Mouse (Mus musculus) neural tube, embryonic 12.5 days (tissue): ENCODE results near the gene Il10. TPM values are rescaled to one million over a fixed set of nuclear protein-coding genes. Genes with fewer than 3 reads are reported as not detected.

Experiments used
- ATAC-seq: fragments of 200-750 bp; cut with Nextera tagmentation; 2 replicates; pipeline ENCODE4 v1.8.0; 2017; ENCODE audit warnings: low read depth, mild to moderate bottlenecking, moderate TSS enrichment, moderate library complexity; ENCODE audit not compliant: low FRiP score
- H3K27ac ChIP-seq: fragments of 300-500 bp; sonication (generic); 2 replicates; pipeline ENCODE4 v1.5.1; 2016
- H3K27me3 ChIP-seq: fragments of 300-500 bp; sonication (generic); replicated peaks from 2 replicates; pipeline ENCODE4 v1.6.1; 2016; ENCODE audit warnings: mild to moderate bottlenecking
- H3K36me3 ChIP-seq: fragments of 300-500 bp; sonication (generic); 2 replicates; pipeline ENCODE4 v1.6.1; 2016; ENCODE audit warnings: mild to moderate bottlenecking
- H3K4me1 ChIP-seq: fragments of 300-500 bp; sonication (generic); 2 replicates; pipeline ENCODE4 v1.6.1; 2016
- H3K4me2 ChIP-seq: fragments of 300-500 bp; sonication (generic); replicated peaks from 2 replicates; pipeline ENCODE4 v1.6.1; 2016; ENCODE audit warnings: mild to moderate bottlenecking
- H3K4me3 ChIP-seq: fragments of 300-500 bp; sonication (generic); 2 replicates; pipeline ENCODE4 v1.5.1; 2016
- H3K9ac ChIP-seq: fragments of 300-500 bp; sonication (generic); 2 replicates; pipeline ENCODE4 v1.6.1; 2016; ENCODE audit warnings: mild to moderate bottlenecking
- H3K9me3 ChIP-seq: fragments of 300-500 bp; sonication (generic); 2 replicates; pipeline ENCODE4 v1.6.1; 2016; ENCODE audit warnings: mild to moderate bottlenecking
- WGBS: fragments of 180-500 bp; shearing (Covaris S2); methylation state at CpG from one replicate; pipeline ENCODE4 v1.1.7; 2016; 5-methylcytosine and 5-hydroxymethylcytosine counted together
- polyA plus RNA-seq: library from polyadenylated mRNA; unstranded; fragments of >200 nt; fragmentation: Nextera tagmentation; extraction: Ambion mirVana; gene quantifications from 2 replicates; pipeline ENCODE4 v1.2.1, GENCODE M21; 2016

Gene Il10
- polyA plus RNA-seq, 1 experiment from 2014 or later, result not detected

- Histone ChIP-seq H3K4me3 (no peak overlapping the region), H3K4me2 (no peak overlapping the region), H3K9ac (no peak overlapping the region), H3K27me3 (no peaks in the 10 kb centered on the region), H3K27ac (no peak overlapping the region), H3K36me3 (no peaks in the 10 kb centered on the region; the same call in 1 of the 2 replicates), H3K4me1 (no peaks in the 10 kb centered on the region), H3K9me3 (no peaks in the 10 kb centered on the region)
- no peak for ATAC-seq
- 57% methylated on average over 2 of the region's 2 CpGs for WGBS
These were observed 22.6 kb downstream of the Il10 start for GRCm38 (mm10) chr1:131042263-131042662.

DNA sequence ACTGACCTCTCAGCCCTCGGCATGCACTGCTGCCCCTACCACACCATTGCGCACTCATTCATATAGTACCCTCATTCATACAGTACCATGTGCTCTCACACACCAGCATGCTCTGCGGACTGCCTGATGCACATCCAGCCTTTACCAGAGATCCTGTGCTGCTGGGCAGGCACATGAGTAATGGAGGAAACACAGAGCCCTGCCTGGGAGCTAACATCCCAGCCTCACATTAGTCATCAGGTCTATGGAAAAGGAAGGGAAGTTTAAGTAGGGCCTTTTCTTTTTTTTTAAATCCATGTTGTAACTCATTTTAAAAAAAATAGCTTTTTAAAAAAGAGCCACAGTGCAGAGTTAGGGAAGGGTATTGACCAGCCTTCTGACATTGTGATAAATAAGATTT is 23.1 kb downstream of the Il10 start:
- no peak overlapping the region for H3K4me3 ChIP-seq
- no peak for ATAC-seq
- no peaks in the 10 kb centered on the region for H3K9me3 ChIP-seq
- no peak overlapping the region for H3K27ac ChIP-seq
- no peaks in the 10 kb centered on the region for H3K4me1 ChIP-seq
- no peaks in the 10 kb centered on the region for H3K27me3 ChIP-seq
- no peaks in the 10 kb centered on the region; the same call in 1 of the 2 replicates for H3K36me3 ChIP-seq
- no peak overlapping the region for H3K4me2 ChIP-seq
- WGBS, result 91% methylated on average over 3 of the region's 3 CpGs
- H3K9ac ChIP-seq, result no peak overlapping the region

- Histone ChIP-seq H3K9ac (no peak overlapping the region), H3K9me3 (no peaks in the 10 kb centered on the region), H3K4me1 (no peaks in the 10 kb centered on the region), H3K27me3 (no peaks in the 10 kb centered on the region), H3K4me3 (no peak overlapping the region), H3K27ac (no peak overlapping the region), H3K4me2 (no peak overlapping the region), H3K36me3 (no peaks in the 10 kb centered on the region)
- 94% methylated on average over 4 of the region's 4 CpGs for WGBS
- ATAC-seq, result no peak
These were observed 24.0 kb downstream of the Il10 start for GRCm38 (mm10) chr1:131043636-131044035.

DNA sequence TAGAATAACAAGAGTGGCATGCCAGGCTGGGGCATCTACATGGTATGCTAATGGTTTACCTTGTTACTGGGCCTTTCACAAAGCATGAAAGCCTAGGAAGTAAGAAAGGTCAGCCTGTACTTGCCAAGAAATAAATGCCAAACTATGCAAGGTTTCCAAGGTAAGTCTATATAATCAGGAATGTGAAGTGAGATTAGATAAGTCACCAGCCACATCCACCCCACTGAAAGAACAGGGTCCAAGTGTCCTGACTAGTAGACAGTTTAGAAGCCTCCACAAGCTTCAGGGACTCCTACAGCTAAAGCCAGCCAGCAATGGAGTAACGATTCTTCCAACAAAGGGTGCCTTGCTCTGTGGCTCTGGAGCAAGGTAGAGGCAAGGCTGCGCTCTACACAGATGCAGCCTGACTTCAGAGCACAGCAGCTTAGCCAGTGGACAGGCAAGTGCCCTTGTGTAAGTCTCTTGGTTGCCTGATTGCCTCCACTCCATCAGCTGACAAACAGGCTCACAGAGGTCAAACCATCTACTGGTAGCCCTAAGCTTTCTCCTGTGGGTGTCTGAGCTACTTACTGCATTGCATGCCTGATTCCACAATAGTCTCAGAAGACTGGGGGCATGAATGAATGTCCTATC is 26.2 kb downstream of the Il10 start:
- Histone ChIP-seq H3K36me3 (no peaks in the 10 kb centered on the region), H3K4me3 (no peak overlapping the region), H3K4me1 (no peaks in the 10 kb centered on the region), H3K4me2 (no peak overlapping the region), H3K27ac (no peak overlapping the region), H3K27me3 (no peaks in the 10 kb centered on the region), H3K9me3 (no peaks in the 10 kb centered on the region), H3K9ac (no peak overlapping the region)
- no peak for ATAC-seq
- 89% methylated on average over 2 of the region's 2 CpGs for WGBS

DNA sequence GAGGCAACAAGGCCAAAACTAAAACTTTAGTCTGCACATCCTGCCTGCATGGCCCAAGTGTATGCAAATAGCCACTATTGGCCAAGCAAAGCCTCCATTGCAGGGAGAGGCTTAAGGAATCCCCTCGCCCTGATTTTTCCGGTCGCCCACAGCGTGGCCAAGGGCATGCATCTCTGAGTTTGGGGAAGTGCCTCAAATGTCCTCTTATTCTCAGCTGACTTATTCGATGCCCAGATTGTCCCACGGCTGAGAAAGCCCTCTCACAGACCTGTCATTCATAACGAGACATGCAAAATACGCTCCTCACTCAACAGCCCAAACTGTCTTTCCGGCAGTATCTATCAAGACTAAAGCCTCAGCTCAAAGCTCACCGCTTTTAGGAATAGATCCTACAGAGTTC is 27.0 kb downstream of the Il10 start:
- H3K9me3 ChIP-seq, result no peaks in the 10 kb centered on the region
- no peaks in the 10 kb centered on the region for H3K27me3 ChIP-seq
- no peak overlapping the region for H3K4me2 ChIP-seq
- H3K4me1 ChIP-seq, result peaks cover 4% of the 10 kb centered on the region; the same call in 1 of the 2 replicates
- H3K36me3 ChIP-seq, result no peaks in the 10 kb centered on the region
- no peak overlapping the region for H3K4me3 ChIP-seq
- no peak overlapping the region for H3K27ac ChIP-seq
- 90% methylated on average over 10 of the region's 10 CpGs for WGBS
- no peak for ATAC-seq
- no peak overlapping the region for H3K9ac ChIP-seq

DNA sequence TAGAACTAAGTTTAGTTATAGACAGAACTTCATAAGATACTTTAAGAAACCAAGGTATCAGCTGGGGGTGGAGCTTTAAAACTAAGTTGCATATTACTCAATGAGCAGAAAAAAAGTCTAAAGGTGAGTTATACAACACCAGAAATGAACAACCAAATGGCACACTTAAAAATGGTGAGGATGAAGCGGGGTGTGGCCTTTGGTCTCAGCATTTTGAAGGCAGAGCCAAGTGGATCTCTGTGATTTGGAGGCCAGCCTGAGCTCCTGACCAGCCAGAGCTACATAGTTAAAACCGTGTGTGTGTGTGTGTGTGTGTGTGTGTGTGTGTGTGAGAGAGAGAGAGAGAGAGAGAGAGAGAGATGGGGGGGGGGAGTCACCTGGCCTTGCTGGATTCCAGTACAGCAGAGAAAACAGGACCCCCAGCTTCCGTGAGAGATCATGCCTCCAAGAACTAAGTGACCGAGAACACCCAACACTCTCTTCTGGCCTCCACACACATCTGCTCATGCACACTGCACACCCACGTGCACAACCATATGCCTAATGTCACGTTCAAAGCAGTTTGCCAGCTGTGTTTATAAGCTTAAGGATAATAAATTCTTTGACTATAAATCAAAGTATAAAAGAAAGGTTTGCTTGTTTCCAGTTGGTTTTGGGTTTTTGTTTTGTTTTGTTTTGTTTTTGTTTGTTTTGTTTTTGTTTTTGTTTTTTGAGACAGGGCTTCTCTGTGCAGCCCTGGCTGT is 28.6 kb downstream of the Il10 start:
- ATAC-seq, result no peak
- Histone ChIP-seq H3K27ac (no peak overlapping the region), H3K4me3 (no peak overlapping the region), H3K9me3 (no peaks in the 10 kb centered on the region), H3K27me3 (no peaks in the 10 kb centered on the region), H3K4me1 (peaks cover 12% of the 10 kb centered on the region), H3K4me2 (no peak overlapping the region), H3K36me3 (no peaks in the 10 kb centered on the region), H3K9ac (no peak overlapping the region)
- WGBS, result 72% methylated on average over 6 of the region's 6 CpGs

- H3K4me3 ChIP-seq, result no peak overlapping the region
- H3K4me1 ChIP-seq, result peaks cover 16% of the 10 kb centered on the region
- H3K27me3 ChIP-seq, result no peaks in the 10 kb centered on the region
- no peak overlapping the region for H3K9ac ChIP-seq
- peaks cover 2% of the 10 kb centered on the region; the same call in 1 of the 2 replicates for H3K36me3 ChIP-seq
- ATAC-seq, result no peak
- no peak overlapping the region for H3K27ac ChIP-seq
- H3K9me3 ChIP-seq, result no peaks in the 10 kb centered on the region
- H3K4me2 ChIP-seq, result no peak overlapping the region
- 89% methylated on average over 8 of the region's 8 CpGs for WGBS
These were observed 29.3 kb downstream of the Il10 start for GRCm38 (mm10) chr1:131048946-131049345.

DNA sequence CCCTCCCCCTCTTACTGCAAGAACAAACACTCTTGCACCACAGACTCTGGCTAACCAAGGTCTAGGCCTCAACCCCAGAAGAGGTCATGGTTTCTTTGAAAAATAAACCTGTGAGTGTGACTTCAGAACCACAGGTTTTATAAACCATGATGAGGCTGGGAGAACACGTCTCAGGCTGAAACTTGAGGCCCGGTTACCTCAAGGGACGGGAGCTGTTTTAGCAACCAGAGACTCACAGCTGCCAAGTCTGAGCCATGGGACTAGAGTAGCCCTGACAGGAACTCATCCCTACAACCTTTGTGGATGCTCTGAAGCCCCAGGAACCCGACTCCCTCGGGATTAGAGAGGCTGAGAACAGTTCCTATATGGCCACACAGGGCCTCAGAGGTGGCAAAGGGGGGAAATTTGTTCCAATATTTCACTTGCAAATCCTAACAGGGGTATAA is 29.7 kb downstream of the Il10 start:
- Histone ChIP-seq H3K9ac (no peak overlapping the region), H3K4me1 (peaks cover 16% of the 10 kb centered on the region), H3K27me3 (no peaks in the 10 kb centered on the region), H3K9me3 (no peaks in the 10 kb centered on the region), H3K36me3 (peaks cover 6% of the 10 kb centered on the region; the same call in 1 of the 2 replicates), H3K27ac (no peak overlapping the region), H3K4me2 (no peak overlapping the region), H3K4me3 (no peak overlapping the region)
- 83% methylated on average over 5 of the region's 5 CpGs for WGBS
- no peak for ATAC-seq

GRCm38 (mm10) chr1:131050011-131050410 is 30.4 kb downstream of the Il10 start:
- no peaks in the 10 kb centered on the region for H3K27me3 ChIP-seq
- WGBS, result 93% methylated on average over 5 of the region's 5 CpGs
- H3K9ac ChIP-seq, result no peak overlapping the region
- no peak overlapping the region for H3K4me3 ChIP-seq
- H3K27ac ChIP-seq, result no peak overlapping the region
- peaks cover 16% of the 10 kb centered on the region for H3K4me1 ChIP-seq
- peaks cover 13% of the 10 kb centered on the region for H3K36me3 ChIP-seq
- no peak for ATAC-seq
- no peak overlapping the region for H3K4me2 ChIP-seq
- no peaks in the 10 kb centered on the region for H3K9me3 ChIP-seq

DNA sequence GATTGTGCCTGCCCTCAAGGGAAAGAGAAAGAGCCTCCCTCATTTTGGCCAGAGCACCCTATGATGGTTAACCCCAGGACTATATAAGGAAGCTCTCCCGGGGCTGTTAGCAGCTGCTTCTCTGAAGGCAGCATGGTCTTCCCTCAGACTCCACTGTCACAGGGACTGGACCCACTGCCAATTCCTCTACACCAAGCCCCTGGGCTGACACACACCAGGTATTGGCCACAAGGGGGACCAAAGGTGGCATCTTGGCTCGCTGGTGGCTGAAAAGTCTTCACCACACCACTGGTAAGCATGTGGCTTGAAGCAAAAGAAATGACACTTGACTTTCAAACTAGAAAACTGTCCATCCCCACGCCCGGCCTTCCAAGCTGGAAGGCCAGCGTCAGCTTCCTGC is 31.0 kb downstream of the Il10 start:
- Histone ChIP-seq H3K9me3 (no peaks in the 10 kb centered on the region), H3K36me3 (peaks cover 19% of the 10 kb centered on the region), H3K4me3 (no peak overlapping the region), H3K9ac (no peak overlapping the region), H3K27ac (no peak overlapping the region), H3K4me1 (peaks cover 16% of the 10 kb centered on the region), H3K27me3 (no peaks in the 10 kb centered on the region), H3K4me2 (no peak overlapping the region)
- no peak for ATAC-seq
- WGBS, result 87% methylated on average over 5 of the region's 5 CpGs

GRCm38 (mm10) chr1:131051073-131051472 is 31.4 kb downstream of the Il10 start:
- Histone ChIP-seq H3K27ac (no peak overlapping the region), H3K4me3 (no peak overlapping the region), H3K36me3 (peaks cover 23% of the 10 kb centered on the region), H3K9ac (no peak overlapping the region), H3K4me1 (peaks cover 16% of the 10 kb centered on the region), H3K9me3 (no peaks in the 10 kb centered on the region), H3K4me2 (no peak overlapping the region), H3K27me3 (no peaks in the 10 kb centered on the region)
- WGBS, result 38% methylated on average over 7 of the region's 7 CpGs
- 0 out of 2 replicates have a peak, but pooled peaks have one; percentile 8 for ATAC-seq

- Histone ChIP-seq H3K36me3 (peaks cover 44% of the 10 kb centered on the region), H3K4me3 (no peak overlapping the region), H3K9me3 (no peaks in the 10 kb centered on the region), H3K27me3 (no peaks in the 10 kb centered on the region), H3K9ac (no peak overlapping the region; the same call in 1 of the 2 replicates), H3K27ac (no peak overlapping the region), H3K4me1 (peaks cover 16% of the 10 kb centered on the region), H3K4me2 (no peak overlapping the region)
- peak; percentile 61 for ATAC-seq
- 6% methylated on average over 8 of the region's 8 CpGs for WGBS
These were observed 33.6 kb downstream of the Il10 start for GRCm38 (mm10) chr1:131053239-131053638.
